Mouse (Mus musculus): ENCODE measurements around the gene Car11. TPM values are rescaled to one million over a fixed set of nuclear protein-coding genes. Genes with fewer than 3 reads are reported as not detected.

Gene Car11
- polyA plus RNA-seq, 1 experiment from 2014 or later: 0.44 TPM

DNA sequence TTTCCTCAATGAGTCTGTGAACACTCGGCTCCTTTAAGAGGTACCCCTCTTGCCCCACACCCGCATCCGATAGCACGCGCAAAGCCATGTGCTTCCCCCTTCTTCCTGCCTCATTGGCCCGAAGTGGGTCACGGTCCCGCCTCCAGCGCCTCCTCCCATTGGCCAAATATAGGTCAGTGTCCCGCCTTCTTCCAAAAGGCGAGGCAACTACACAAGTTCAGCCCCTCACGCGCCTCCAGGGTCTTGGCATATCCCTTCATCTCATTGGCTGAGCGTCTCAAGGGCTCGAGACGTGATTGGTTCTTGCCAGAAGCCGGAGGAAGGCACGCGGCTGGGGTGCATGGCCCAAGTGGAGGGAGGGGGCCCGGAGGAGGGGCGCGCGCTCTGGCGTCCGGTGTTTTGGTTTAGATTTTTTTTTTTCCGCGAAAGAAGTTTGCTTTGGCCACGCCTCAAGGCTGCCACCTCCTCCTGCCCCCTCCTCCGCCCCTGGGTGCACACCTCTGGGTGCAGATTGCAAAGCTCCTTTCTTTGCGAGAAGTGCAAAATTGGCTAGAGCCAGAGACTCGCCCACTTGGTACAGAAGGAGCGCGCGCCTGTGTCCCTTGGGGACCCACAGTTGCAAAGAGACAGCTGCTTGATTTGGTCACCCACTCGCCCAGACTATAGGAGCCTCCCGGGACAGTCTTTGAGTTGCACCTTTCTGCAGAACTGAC lies 5.2 kb downstream of the Car11 start, which contains the start of gene Dbp:
Dbp (plus strand) TSS at position 359 of the 713 bp plus-strand sequence.
- Histone ChIP-seq H3K4me3 (replicated peaks) (peak within 1 kb of the TSS; percentile 70), H3K4me2 (peak within 1 kb of the TSS; percentile 99), H3K9ac (peak within 1 kb of the TSS; percentile 81), H3K36me3 (peaks cover 3% of the 10 kb centered on the region; the same call in 1 of the 2 replicates), H3K9me3 (replicated peaks) (no peaks in the 10 kb centered on the region), H3K27me3 (peaks cover 28% of the 10 kb centered on the region), H3K27ac (peak within 1 kb of the TSS; percentile 69), H3K4me1 (replicated peaks) (peaks cover 66% of the 10 kb centered on the region)
- DNase-seq: peak; percentile 95
- peak; percentile 78 for ATAC-seq (ENCODE audit: low read depth)
- WGBS (ENCODE audit: insufficient replicate concordance): under 1% methylated on average over 36 of the region's 36 CpGs

DNA sequence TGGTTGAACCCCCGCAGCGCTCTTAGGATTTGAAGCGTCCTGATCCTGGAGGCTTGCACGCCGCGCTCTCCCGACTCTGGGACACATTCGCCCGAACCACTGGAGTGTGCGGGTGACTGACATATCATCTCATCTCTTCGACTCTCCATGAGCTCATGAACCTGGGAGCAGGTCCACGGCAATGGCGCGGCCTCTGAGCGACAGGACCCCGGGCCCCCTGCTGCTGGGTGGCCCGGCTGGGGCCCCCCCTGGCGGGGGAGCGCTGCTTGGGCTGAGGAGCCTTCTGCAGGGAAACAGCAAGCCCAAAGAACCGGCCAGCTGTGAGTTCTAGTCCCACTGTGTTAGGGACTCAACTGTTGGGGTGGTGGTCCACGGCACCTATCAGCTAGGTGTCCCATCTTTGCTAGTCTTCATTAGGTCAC lies 5.8 kb downstream of the Car11 start:
- peaks cover 61% of the 10 kb centered on the region for H3K4me1 ChIP-seq (replicated peaks)
- H3K27me3 ChIP-seq: peaks cover 22% of the 10 kb centered on the region
- H3K9ac ChIP-seq: peak overlapping the region; percentile 81
- H3K36me3 ChIP-seq: peaks cover 8% of the 10 kb centered on the region
- no peaks in the 10 kb centered on the region for H3K9me3 ChIP-seq (replicated peaks)
- ATAC-seq (ENCODE audit: low read depth) (no peak), DNase-seq (no peak)
- H3K4me3 ChIP-seq (replicated peaks): peak overlapping the region; percentile 70
- H3K4me2 ChIP-seq: peak overlapping the region; percentile 99
- whole genome bisulfite sequencing (ENCODE audit: insufficient replicate concordance): under 1% methylated on average over 21 of the region's 21 CpGs
- H3K27ac ChIP-seq: peak overlapping the region; percentile 67

DNA sequence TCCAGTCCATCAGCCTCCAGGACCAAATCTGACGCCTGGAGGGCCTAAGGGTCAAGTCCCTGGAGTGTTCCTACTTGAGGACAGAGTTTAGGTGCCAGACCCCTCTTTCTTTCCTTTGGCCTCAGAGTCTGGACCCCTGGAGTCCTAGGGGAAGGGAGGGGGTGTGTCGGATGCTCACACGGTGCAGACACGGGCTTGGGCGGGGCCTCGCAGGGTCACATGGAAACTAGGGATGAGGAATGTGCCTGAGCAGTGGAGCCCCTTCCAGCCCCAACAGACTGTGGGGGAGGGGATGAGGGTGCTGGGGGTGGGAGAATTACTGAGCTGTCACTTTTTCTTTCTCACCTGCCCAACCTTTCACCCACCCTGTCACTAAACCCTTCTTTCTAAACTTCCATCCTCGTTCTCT lies 6.2 kb downstream of the Car11 start:
- Histone ChIP-seq H3K27ac (peak overlapping the region; percentile 77), H3K36me3 (peaks cover 13% of the 10 kb centered on the region), H3K9me3 (replicated peaks) (no peaks in the 10 kb centered on the region), H3K27me3 (peaks cover 18% of the 10 kb centered on the region), H3K9ac (peak overlapping the region; percentile 81), H3K4me2 (peak overlapping the region; percentile 99), H3K4me1 (replicated peaks) (peaks cover 58% of the 10 kb centered on the region), H3K4me3 (replicated peaks) (peak overlapping the region; percentile 70)
- no peak for ATAC-seq (ENCODE audit: low read depth)
- under 1% methylated on average over 7 of the region's 7 CpGs for WGBS (ENCODE audit: insufficient replicate concordance)
- peak; percentile 52 for DNase-seq

DNA sequence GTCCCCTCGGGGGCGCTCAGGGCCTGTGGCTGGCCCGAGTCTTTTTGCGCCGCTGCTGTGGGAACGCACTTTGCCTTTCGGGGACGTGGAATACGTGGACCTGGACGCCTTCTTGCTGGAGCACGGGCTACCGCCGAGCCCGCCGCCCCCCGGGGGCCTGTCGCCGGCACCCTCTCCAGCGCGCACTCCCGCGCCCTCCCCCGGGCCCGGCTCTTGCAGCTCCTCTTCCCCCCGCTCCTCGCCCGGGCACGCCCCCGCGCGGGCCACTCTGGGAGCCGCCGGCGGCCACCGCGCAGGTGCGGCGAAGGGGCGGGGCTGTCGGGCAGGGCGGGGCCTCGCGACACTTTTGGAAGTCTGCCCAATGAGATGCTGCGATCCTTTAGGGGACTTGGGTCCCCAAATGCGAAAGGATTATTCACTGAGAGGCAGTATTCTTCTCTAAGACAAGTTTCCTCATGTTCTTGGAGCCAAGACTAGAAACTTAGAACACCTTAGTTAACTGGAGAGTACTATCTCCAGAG lies 7.1 kb downstream of the Car11 start:
- Histone ChIP-seq H3K4me2 (peak overlapping the region; percentile 99), H3K36me3 (peaks cover 22% of the 10 kb centered on the region), H3K4me1 (replicated peaks) (peaks cover 58% of the 10 kb centered on the region), H3K27ac (peak overlapping the region; percentile 77), H3K4me3 (replicated peaks) (peak overlapping the region; percentile 70), H3K9ac (peak overlapping the region; percentile 81), H3K9me3 (replicated peaks) (no peaks in the 10 kb centered on the region), H3K27me3 (peaks cover 9% of the 10 kb centered on the region)
- ATAC-seq (ENCODE audit: low read depth) (peak; percentile 42), DNase-seq (peak; percentile 80)
- under 1% methylated on average over 45 of the region's 45 CpGs for WGBS (ENCODE audit: insufficient replicate concordance)

GRCm38 (mm10) chr7:45707375-45707967 lies 7.8 kb downstream of the Car11 start:
- DNase-seq: peak; percentile 85
- peaks cover 28% of the 10 kb centered on the region for H3K36me3 ChIP-seq
- no peaks in the 10 kb centered on the region for H3K9me3 ChIP-seq (replicated peaks)
- peak overlapping the region; percentile 99 for H3K4me2 ChIP-seq
- H3K27me3 ChIP-seq: peaks cover 6% of the 10 kb centered on the region
- H3K4me1 ChIP-seq (replicated peaks): peaks cover 64% of the 10 kb centered on the region
- peak; percentile 8; the same call in 1 of the 2 replicates for ATAC-seq (ENCODE audit: low read depth)
- H3K4me3 ChIP-seq (replicated peaks): peak overlapping the region; percentile 70
- H3K9ac ChIP-seq: peak overlapping the region; percentile 81
- H3K27ac ChIP-seq: peak overlapping the region; percentile 77
- 1% methylated on average over 27 of the region's 27 CpGs for WGBS (ENCODE audit: insufficient replicate concordance)

- Histone ChIP-seq H3K9ac (no peak overlapping the region), H3K4me3 (replicated peaks) (peak overlapping the region; percentile 70; the same call in 1 of the 2 replicates), H3K4me1 (replicated peaks) (peaks cover 71% of the 10 kb centered on the region), H3K27me3 (no peaks in the 10 kb centered on the region), H3K27ac (peak overlapping the region; percentile 16; the same call in 1 of the 2 replicates), H3K36me3 (peaks cover 37% of the 10 kb centered on the region), H3K4me2 (peak overlapping the region; percentile 99), H3K9me3 (replicated peaks) (no peaks in the 10 kb centered on the region)
- no peak for DNase-seq
- WGBS (ENCODE audit: insufficient replicate concordance): 41% methylated on average over 13 of the region's 13 CpGs
- no peak for ATAC-seq (ENCODE audit: low read depth)
Observed at GRCm38 (mm10) chr7:45708221-45708761, 8.6 kb downstream of the Car11 start.

- no peak for ATAC-seq (ENCODE audit: low read depth)
- H3K4me1 ChIP-seq (replicated peaks): peaks cover 71% of the 10 kb centered on the region
Observed at GRCm38 (mm10) chr7:45709036-45709435, 9.4 kb downstream of the Car11 start.

DNA sequence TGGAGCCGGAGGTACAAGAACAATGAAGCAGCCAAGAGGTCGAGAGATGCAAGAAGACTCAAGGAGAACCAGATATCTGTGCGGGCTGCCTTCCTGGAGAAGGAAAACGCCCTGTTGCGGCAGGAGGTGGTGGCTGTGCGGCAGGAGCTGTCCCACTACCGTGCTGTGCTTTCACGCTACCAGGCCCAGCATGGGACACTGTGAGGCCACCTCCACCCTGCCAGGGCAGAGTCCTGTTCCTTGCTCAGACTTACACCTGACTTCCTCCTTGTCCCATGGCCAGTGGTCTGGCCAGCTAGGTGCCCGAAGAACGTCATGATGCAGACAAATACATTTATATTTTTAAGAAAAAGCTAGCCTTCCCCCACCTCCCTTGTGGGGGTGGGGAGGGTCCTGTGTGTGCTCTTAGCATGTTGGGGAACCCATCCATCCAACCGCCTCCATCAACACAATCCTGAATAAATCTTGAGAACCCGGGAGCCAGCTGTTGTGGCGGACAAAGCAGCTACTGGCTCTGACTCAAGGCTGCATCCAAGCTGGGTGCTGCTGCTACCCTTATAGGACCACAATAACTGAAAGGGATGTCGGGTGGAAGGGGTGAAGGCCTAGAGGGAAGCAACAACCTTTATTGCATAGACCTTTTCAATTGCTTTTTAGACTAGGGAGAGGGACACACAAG lies 10.2 kb downstream of the Car11 start:
- DNase-seq (no peak), ATAC-seq (ENCODE audit: low read depth) (no peak)
- H3K9ac ChIP-seq: no peak overlapping the region
- no peak overlapping the region for H3K4me3 ChIP-seq (replicated peaks)
- 69% methylated on average over 14 of the region's 14 CpGs for WGBS (ENCODE audit: insufficient replicate concordance)
- H3K9me3 ChIP-seq (replicated peaks): no peaks in the 10 kb centered on the region
- peaks cover 71% of the 10 kb centered on the region for H3K4me1 ChIP-seq (replicated peaks)
- no peaks in the 10 kb centered on the region for H3K27me3 ChIP-seq
- H3K36me3 ChIP-seq: peaks cover 45% of the 10 kb centered on the region
- H3K27ac ChIP-seq: no peak overlapping the region
- H3K4me2 ChIP-seq: no peak overlapping the region

More at GRCm38 (mm10) chr7:45709036-45709435, 9.4 kb downstream of the Car11 start:
- Histone ChIP-seq H3K36me3 (peaks cover 44% of the 10 kb centered on the region), H3K27ac (no peak overlapping the region), H3K27me3 (no peaks in the 10 kb centered on the region), H3K9me3 (replicated peaks) (no peaks in the 10 kb centered on the region), H3K4me2 (no peak overlapping the region), H3K4me3 (replicated peaks) (no peak overlapping the region), H3K9ac (no peak overlapping the region)
- DNase-seq: no peak
- WGBS (ENCODE audit: insufficient replicate concordance): 63% methylated on average over 6 of the region's 6 CpGs

DNA sequence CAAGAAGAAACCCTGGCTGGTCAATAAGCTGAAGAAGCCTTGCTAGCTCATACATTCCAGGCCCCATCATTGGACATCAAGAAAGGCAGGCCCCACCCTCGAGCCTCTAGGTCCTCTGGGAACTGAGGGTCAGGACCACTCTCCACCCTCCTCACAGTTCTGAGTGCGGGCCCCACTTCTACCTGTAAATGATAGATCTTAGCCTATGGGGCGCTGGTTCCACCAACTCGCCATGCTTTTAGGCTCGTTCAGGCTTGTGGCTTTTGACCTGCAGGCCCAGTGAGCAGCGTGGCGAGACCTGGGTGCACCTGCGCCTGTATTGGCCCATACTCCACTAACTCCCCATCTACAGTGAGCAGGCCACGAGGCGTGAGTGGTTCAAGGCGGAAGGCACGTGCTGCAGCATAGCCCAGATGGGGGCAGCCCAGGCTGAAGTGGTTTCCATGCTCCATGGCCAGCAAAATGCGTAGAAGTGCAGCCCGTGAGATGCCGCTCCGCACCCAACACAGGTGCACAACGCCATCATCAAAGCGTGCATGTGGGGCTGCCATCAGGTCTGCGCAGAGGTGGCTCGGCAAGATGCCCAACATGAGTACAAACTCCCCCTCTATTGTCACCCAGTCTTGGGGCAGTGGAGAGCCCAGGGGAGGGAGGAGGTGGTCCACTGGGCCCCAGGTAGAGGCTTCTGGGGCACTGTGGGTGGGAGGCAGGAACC lies 11.0 kb downstream of the Car11 start:
- no peak for ATAC-seq (ENCODE audit: low read depth)
- WGBS (ENCODE audit: insufficient replicate concordance): 85% methylated on average over 20 of the region's 20 CpGs

DNA sequence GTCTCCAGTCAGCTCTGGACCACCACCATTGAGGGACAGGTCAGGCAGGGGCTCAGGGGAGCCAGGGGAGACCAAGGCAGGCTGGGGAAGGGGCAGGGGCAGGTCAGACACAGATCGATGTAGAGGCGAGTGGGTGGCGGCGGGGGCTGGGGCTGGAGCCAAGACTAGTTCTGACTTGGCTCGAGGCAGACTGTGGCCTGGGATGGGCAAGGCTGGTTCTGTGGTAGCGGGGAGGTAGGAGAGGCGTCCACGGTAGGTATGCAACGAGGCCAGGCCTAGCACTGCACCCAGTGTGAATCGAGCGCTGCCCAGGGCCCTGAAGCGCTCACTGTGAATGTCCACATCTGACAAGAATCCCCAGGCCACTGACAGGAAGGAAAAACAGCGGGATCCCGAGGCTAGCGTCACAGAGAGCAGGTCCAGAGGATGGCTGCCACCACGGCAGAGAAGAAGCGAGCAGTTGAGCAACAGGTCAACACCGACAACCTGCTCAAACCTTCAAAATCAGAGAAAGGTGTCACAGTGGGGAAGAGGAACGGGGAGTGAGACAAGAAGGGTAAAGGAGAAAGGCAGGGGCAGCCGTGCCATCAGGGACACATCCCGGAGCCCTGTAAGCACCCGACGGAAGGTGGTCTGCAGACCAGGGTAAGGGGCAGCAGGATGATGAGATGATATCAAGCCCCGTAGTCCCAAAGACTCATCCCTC lies 11.8 kb downstream of the Car11 start:
- peaks cover 45% of the 10 kb centered on the region for H3K36me3 ChIP-seq
- H3K9me3 ChIP-seq (replicated peaks): no peaks in the 10 kb centered on the region
- DNase-seq (no peak), ATAC-seq (ENCODE audit: low read depth) (no peak)
- H3K27ac ChIP-seq: no peak overlapping the region
- WGBS (ENCODE audit: insufficient replicate concordance): 85% methylated on average over 24 of the region's 24 CpGs
- H3K9ac ChIP-seq: no peak overlapping the region
- no peaks in the 10 kb centered on the region for H3K27me3 ChIP-seq
- H3K4me3 ChIP-seq (replicated peaks): no peak overlapping the region
- H3K4me1 ChIP-seq (replicated peaks): peaks cover 69% of the 10 kb centered on the region
- H3K4me2 ChIP-seq: no peak overlapping the region

More for the DNA sequence above, 11.0 kb downstream of the Car11 start:
- H3K9ac ChIP-seq: no peak overlapping the region
- H3K27me3 ChIP-seq: no peaks in the 10 kb centered on the region
- no peak overlapping the region for H3K4me3 ChIP-seq (replicated peaks)
- H3K9me3 ChIP-seq (replicated peaks): no peaks in the 10 kb centered on the region
- no peak overlapping the region for H3K4me2 ChIP-seq
- H3K36me3 ChIP-seq: peaks cover 45% of the 10 kb centered on the region
- H3K27ac ChIP-seq: no peak overlapping the region
- peaks cover 69% of the 10 kb centered on the region for H3K4me1 ChIP-seq (replicated peaks)
- no peak for DNase-seq
